Mouse (Mus musculus) left cerebral cortex, adult 8-10 months (tissue): Measurements from ENCODE around the gene Hoxa6. TPM values are rescaled to one million over a fixed set of nuclear protein-coding genes. Genes with fewer than 3 reads are reported as not detected.

Source experiments
- DNase-seq, 2 experiments: peaks; one replicate each; pipeline ENCODE4 v3.0.0; 2022; ENCODE audit warnings: low spot score in 2 of 2
- total RNA-seq, 4 experiments: library from RNA; stranded (reverse); gene quantifications; 2 replicates each; pipeline ENCODE4 v1.2.4; 2022

Hoxa6 gene
- total RNA-seq, 4 experiments from 2014 or later, result not detected

GRCm38 (mm10) chr6:52202362-52203120 is 6.0 kb downstream of the Hoxa6 start:
- DNase-seq, result no peak

- no peak for DNase-seq
Observed at GRCm38 (mm10) chr6:52201269-52201668, 7.3 kb downstream of the Hoxa6 start.

- no peak for DNase-seq
Observed at GRCm38 (mm10) chr6:52200751-52201250, 7.7 kb downstream of the Hoxa6 start.

GRCm38 (mm10) chr6:52200073-52200750 is 8.3 kb downstream of the Hoxa6 start:
- DNase-seq, result no peak

GRCm38 (mm10) chr6:52197271-52197670 is 11.3 kb downstream of the Hoxa6 start:
- no peak for DNase-seq

GRCm38 (mm10) chr6:52196811-52197210 is 11.7 kb downstream of the Hoxa6 start:
- no peak for DNase-seq

- DNase-seq, result no peak
Observed at GRCm38 (mm10) chr6:52194690-52195089, 13.8 kb downstream of the Hoxa6 start.

- no peak for DNase-seq
Observed at GRCm38 (mm10) chr6:52191860-52192550, 16.5 kb downstream of the Hoxa6 start.

- DNase-seq, result no peak
Observed at GRCm38 (mm10) chr6:52190906-52191810, 17.4 kb downstream of the Hoxa6 start, which contains the start of gene Hoxa4. Gene Hoxa4, minus strand, starts transcription at chr6:52191753.

GRCm38 (mm10) chr6:52190410-52190809 is 18.1 kb downstream of the Hoxa6 start:
- DNase-seq, result no peak

- no peak for DNase-seq
Observed at GRCm38 (mm10) chr6:52189909-52190308, 18.6 kb downstream of the Hoxa6 start.

- no peak for DNase-seq
Observed at GRCm38 (mm10) chr6:52189172-52189591, 19.3 kb downstream of the Hoxa6 start.

GRCm38 (mm10) chr6:52186500-52186899 is 22.0 kb downstream of the Hoxa6 start:
- DNase-seq, result no peak

- DNase-seq, result no peak
Observed at GRCm38 (mm10) chr6:52185834-52186233, 22.7 kb downstream of the Hoxa6 start.

GRCm38 (mm10) chr6:52185222-52185621 is 23.3 kb downstream of the Hoxa6 start:
- DNase-seq, result no peak

GRCm38 (mm10) chr6:52184668-52185067 is 23.9 kb downstream of the Hoxa6 start:
- DNase-seq, result no peak

GRCm38 (mm10) chr6:52183311-52184080 is 25.0 kb downstream of the Hoxa6 start:
- DNase-seq, result no peak

GRCm38 (mm10) chr6:52182793-52183192 is 25.7 kb downstream of the Hoxa6 start:
- no peak for DNase-seq

- no peak for DNase-seq
Observed at GRCm38 (mm10) chr6:52182030-52182429, 26.5 kb downstream of the Hoxa6 start.

- no peak for DNase-seq
Observed at GRCm38 (mm10) chr6:52180726-52181125, 27.8 kb downstream of the Hoxa6 start.
